Mouse (Mus musculus) forebrain, embryonic 16.5 days (tissue): ENCODE results near the gene Ifih1. TPM values are rescaled to one million over a fixed set of nuclear protein-coding genes. Genes with fewer than 3 reads are reported as not detected.

Source experiments
- ATAC-seq: fragments of 200-750 bp; cut with Nextera tagmentation; 2 replicates; pipeline ENCODE4 v1.8.0; 2017; ENCODE audit warnings: mild to moderate bottlenecking, moderate library complexity
- H3K27ac ChIP-seq: fragments of 300-500 bp; sonication (generic); 2 replicates; pipeline ENCODE4 v1.5.1; 2014; ENCODE audit warnings: low read length, control low read depth
- H3K27me3 ChIP-seq: fragments of 300-500 bp; sonication (generic); replicated peaks from 2 replicates; pipeline ENCODE4 v1.6.1; 2014; ENCODE audit warnings: low read length; ENCODE audit not compliant: control insufficient read depth, insufficient read depth
- H3K36me3 ChIP-seq: fragments of 300-500 bp; sonication (generic); 2 replicates; pipeline ENCODE4 v1.6.1; 2014; ENCODE audit not compliant: control insufficient read depth, insufficient read depth
- H3K4me1 ChIP-seq: fragments of 300-500 bp; sonication (generic); replicated peaks from 2 replicates; pipeline ENCODE4 v1.6.1; 2014; ENCODE audit warnings: low read length; ENCODE audit not compliant: control insufficient read depth, insufficient read depth
- H3K4me2 ChIP-seq: fragments of 300-500 bp; sonication (generic); 2 replicates; pipeline ENCODE4 v1.6.1; 2014; ENCODE audit warnings: mild to moderate bottlenecking, low read length, control low read depth
- H3K4me3 ChIP-seq: fragments of 300-500 bp; sonication (generic); replicated peaks from 2 replicates; pipeline ENCODE4 v1.5.1; 2014; ENCODE audit warnings: mild to moderate bottlenecking, low read length, control low read depth
- H3K9ac ChIP-seq: fragments of 300-500 bp; sonication (generic); replicated peaks from 2 replicates; pipeline ENCODE4 v1.6.1; 2014; ENCODE audit warnings: low read depth, low read length, control low read depth
- H3K9me3 ChIP-seq: fragments of 300-500 bp; sonication (generic); 2 replicates; pipeline ENCODE4 v1.6.1; 2016; ENCODE audit warnings: low read length; ENCODE audit not compliant: control insufficient read depth
- WGBS: fragments of 180-500 bp; shearing (Covaris S2); extraction: QIAGEN DNeasy Blood & Tissue Kit; methylation state at CpG from one replicate; pipeline ENCODE4 v1.1.7; 2014; 5-methylcytosine and 5-hydroxymethylcytosine counted together
- polyA plus RNA-seq: library from polyadenylated mRNA; unstranded; fragments of >200 nt; fragmentation: Nextera tagmentation; extraction: Ambion mirVana; gene quantifications from 2 replicates; pipeline ENCODE4 v1.2.1, GENCODE M21; 2015

The Ifih1 gene
- polyA plus RNA-seq, 1 experiment from 2014 or later, result 1.2 TPM

GRCm38 (mm10) chr2:62618934-62619341, 27.1 kb downstream of the Ifih1 start:
- no peak overlapping the region for H3K9ac ChIP-seq
- no peaks in the 10 kb centered on the region for H3K9me3 ChIP-seq
- no peaks in the 10 kb centered on the region for H3K36me3 ChIP-seq
- no peaks in the 10 kb centered on the region for H3K27me3 ChIP-seq
- 92% methylated on average over 7 of the region's 7 CpGs for WGBS
- no peak overlapping the region for H3K4me3 ChIP-seq
- H3K27ac ChIP-seq, result no peak overlapping the region
- ATAC-seq, result no peak
- no peak overlapping the region for H3K4me2 ChIP-seq
- H3K4me1 ChIP-seq, result peaks cover 10% of the 10 kb centered on the region

GRCm38 (mm10) chr2:62613133-62613532, 32.9 kb downstream of the Ifih1 start:
- H3K4me2 ChIP-seq, result no peak overlapping the region
- peak; percentile 59 for ATAC-seq
- H3K9ac ChIP-seq, result no peak overlapping the region
- H3K27ac ChIP-seq, result no peak overlapping the region
- no peak overlapping the region for H3K4me3 ChIP-seq
- 79% methylated on average over 4 of the region's 4 CpGs for WGBS
- no peaks in the 10 kb centered on the region for H3K27me3 ChIP-seq
- no peaks in the 10 kb centered on the region for H3K36me3 ChIP-seq
- no peaks in the 10 kb centered on the region for H3K4me1 ChIP-seq
- H3K9me3 ChIP-seq, result no peaks in the 10 kb centered on the region

- ATAC-seq, result no peak
- 97% methylated on average over 16 of the region's 16 CpGs for WGBS
- no peak overlapping the region for H3K9ac ChIP-seq
- no peak overlapping the region for H3K4me3 ChIP-seq
- H3K4me1 ChIP-seq, result peaks cover 2% of the 10 kb centered on the region; the same call in 1 of the 2 replicates
- H3K36me3 ChIP-seq, result no peaks in the 10 kb centered on the region
- H3K4me2 ChIP-seq, result no peak overlapping the region
- H3K27me3 ChIP-seq, result no peaks in the 10 kb centered on the region
- H3K27ac ChIP-seq, result no peak overlapping the region
- no peaks in the 10 kb centered on the region for H3K9me3 ChIP-seq
These were observed 39.9 kb downstream of the Ifih1 start for GRCm38 (mm10) chr2:62606205-62606604.

GRCm38 (mm10) chr2:62603530-62603929, 42.5 kb downstream of the Ifih1 start:
- Histone ChIP-seq H3K36me3 (no peaks in the 10 kb centered on the region), H3K4me3 (no peak overlapping the region), H3K9me3 (no peaks in the 10 kb centered on the region), H3K27ac (no peak overlapping the region), H3K4me2 (no peak overlapping the region), H3K27me3 (no peaks in the 10 kb centered on the region), H3K9ac (no peak overlapping the region), H3K4me1 (peaks cover 2% of the 10 kb centered on the region; the same call in 1 of the 2 replicates)
- ATAC-seq, result peak; percentile 57; the same call in 1 of the 2 replicates
- WGBS, result 52% methylated on average over 5 of the region's 5 CpGs

- Histone ChIP-seq H3K27me3 (no peaks in the 10 kb centered on the region), H3K4me3 (no peak overlapping the region), H3K27ac (no peak overlapping the region), H3K9me3 (no peaks in the 10 kb centered on the region), H3K4me2 (no peak overlapping the region), H3K36me3 (no peaks in the 10 kb centered on the region), H3K9ac (no peak overlapping the region), H3K4me1 (no peaks in the 10 kb centered on the region)
- WGBS, result 90% methylated on average over 5 of the region's 5 CpGs
- no peak for ATAC-seq
These were observed 49.5 kb downstream of the Ifih1 start for GRCm38 (mm10) chr2:62596586-62596985.

GRCm38 (mm10) chr2:62594491-62594890, 51.6 kb downstream of the Ifih1 start:
- no peak overlapping the region for H3K9ac ChIP-seq
- no peak for ATAC-seq
- WGBS, result 48% methylated on average over 2 of the region's 2 CpGs
- H3K4me3 ChIP-seq, result no peak overlapping the region
- H3K4me1 ChIP-seq, result no peaks in the 10 kb centered on the region
- no peaks in the 10 kb centered on the region for H3K27me3 ChIP-seq
- H3K27ac ChIP-seq, result no peak overlapping the region
- H3K36me3 ChIP-seq, result no peaks in the 10 kb centered on the region
- no peaks in the 10 kb centered on the region for H3K9me3 ChIP-seq
- H3K4me2 ChIP-seq, result no peak overlapping the region

GRCm38 (mm10) chr2:62591555-62591954, 54.5 kb downstream of the Ifih1 start:
- no peaks in the 10 kb centered on the region for H3K4me1 ChIP-seq
- 83% methylated on average over 3 of the region's 3 CpGs for WGBS
- H3K9me3 ChIP-seq, result no peaks in the 10 kb centered on the region
- H3K27me3 ChIP-seq, result no peaks in the 10 kb centered on the region
- H3K4me2 ChIP-seq, result no peak overlapping the region
- H3K36me3 ChIP-seq, result no peaks in the 10 kb centered on the region
- no peak overlapping the region for H3K9ac ChIP-seq
- H3K27ac ChIP-seq, result no peak overlapping the region
- ATAC-seq, result no peak
- no peak overlapping the region for H3K4me3 ChIP-seq

- Histone ChIP-seq H3K4me3 (no peak overlapping the region), H3K36me3 (no peaks in the 10 kb centered on the region), H3K27me3 (no peaks in the 10 kb centered on the region), H3K9me3 (no peaks in the 10 kb centered on the region), H3K27ac (no peak overlapping the region), H3K4me2 (no peak overlapping the region), H3K9ac (no peak overlapping the region), H3K4me1 (no peaks in the 10 kb centered on the region)
- WGBS, result 90% methylated on average over 4 of the region's 4 CpGs
- ATAC-seq, result no peak
These were observed 56.7 kb downstream of the Ifih1 start for GRCm38 (mm10) chr2:62589333-62589732.

- H3K4me2 ChIP-seq, result no peak overlapping the region
- no peak overlapping the region for H3K27ac ChIP-seq
- H3K9me3 ChIP-seq, result no peaks in the 10 kb centered on the region
- H3K36me3 ChIP-seq, result no peaks in the 10 kb centered on the region
- WGBS, result 91% methylated on average over 5 of the region's 5 CpGs
- ATAC-seq, result no peak
- no peak overlapping the region for H3K4me3 ChIP-seq
- no peak overlapping the region for H3K9ac ChIP-seq
- no peaks in the 10 kb centered on the region for H3K4me1 ChIP-seq
- no peaks in the 10 kb centered on the region for H3K27me3 ChIP-seq
These were observed 60.3 kb downstream of the Ifih1 start for GRCm38 (mm10) chr2:62585769-62586168.

GRCm38 (mm10) chr2:62574962-62575361, 71.1 kb downstream of the Ifih1 start:
- WGBS, result 70% methylated on average over 3 of the region's 3 CpGs
- no peaks in the 10 kb centered on the region for H3K36me3 ChIP-seq
- H3K9ac ChIP-seq, result no peak overlapping the region

More at GRCm38 (mm10) chr2:62574962-62575361, 71.1 kb downstream of the Ifih1 start:
- ATAC-seq, result no peak
- H3K4me3 ChIP-seq, result no peak overlapping the region
- H3K4me2 ChIP-seq, result no peak overlapping the region
- no peaks in the 10 kb centered on the region for H3K9me3 ChIP-seq
- H3K4me1 ChIP-seq, result no peaks in the 10 kb centered on the region
- no peaks in the 10 kb centered on the region for H3K27me3 ChIP-seq
- H3K27ac ChIP-seq, result no peak overlapping the region
